Mouse (Mus musculus) cerebellum, postnatal 36 days (tissue): ENCODE measurements around the gene Ppp3cb.
"Not testable (repeated sequence)": the region's sequence is repeated elsewhere in the genome, so short reads cannot be mapped to it uniquely, and the experiment has no call there.

Source experiments
- DNase-seq, 2 experiments: peaks; one replicate each; pipeline ENCODE4 v3.0.0; 2021 to 2022; ENCODE audit warnings: mixed read lengths in 2 of 2

The Ppp3cb gene

DNA sequence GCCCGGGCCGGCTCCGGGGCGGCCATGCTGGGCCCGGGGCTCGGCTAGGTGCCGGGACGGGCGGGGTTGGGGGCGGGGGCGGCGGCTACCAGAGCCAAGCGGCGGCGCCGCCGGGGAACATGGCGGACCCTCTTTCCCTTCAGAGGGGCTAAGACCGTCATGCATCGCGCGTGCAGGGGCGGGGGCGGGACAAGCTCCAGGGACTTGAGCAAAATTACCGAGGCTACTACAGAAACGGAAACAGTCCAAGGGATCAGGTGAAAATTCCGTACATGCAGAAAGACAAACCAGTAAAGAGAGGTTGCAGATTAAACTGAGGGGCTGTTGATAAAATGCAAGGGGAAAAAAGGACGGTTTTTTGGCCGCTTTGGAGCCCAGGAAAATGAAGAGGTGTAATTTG, at the start of gene Ppp3cb:
Gene Ppp3cb (minus strand): TSS at position 159 of the 400 bp plus-strand sequence.
- DNase-seq: peak; percentile 76

GRCm38 (mm10) chr14:20595781-20596180, 49.4 kb upstream of the Ppp3cb start:
- DNase-seq: peak in 1 of 2 experiments; percentile 46

- DNase-seq: no peak
Observed at GRCm38 (mm10) chr14:20587458-20587857, 41.1 kb upstream of the Ppp3cb start.

GRCm38 (mm10) chr14:20578822-20579407, 32.5 kb upstream of the Ppp3cb start:
- DNase-seq: no peak

GRCm38 (mm10) chr14:20576179-20576578, 29.8 kb upstream of the Ppp3cb start:
- DNase-seq: peak; percentile 69 to 83

DNA sequence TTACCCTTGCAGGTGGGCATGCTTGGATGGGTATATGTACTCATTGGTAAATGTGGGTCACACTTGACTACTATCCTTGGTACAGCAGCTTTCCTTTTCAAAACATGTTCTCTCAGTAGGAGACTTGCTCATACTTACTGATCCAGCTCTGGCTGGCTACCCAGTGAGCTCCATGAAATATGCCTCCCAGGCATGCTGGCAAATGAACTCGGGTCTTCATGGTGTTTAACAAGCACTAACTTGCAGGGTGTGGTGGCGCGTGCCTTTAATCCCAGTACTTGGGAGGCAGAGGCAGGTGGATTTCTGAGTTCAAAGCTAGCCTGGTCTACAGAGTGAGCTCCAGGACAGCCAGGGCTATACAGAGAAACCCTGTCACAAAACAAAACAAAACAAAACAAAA, 26.8 kb upstream of the Ppp3cb start:
- DNase-seq: not testable (repeated sequence)

DNA sequence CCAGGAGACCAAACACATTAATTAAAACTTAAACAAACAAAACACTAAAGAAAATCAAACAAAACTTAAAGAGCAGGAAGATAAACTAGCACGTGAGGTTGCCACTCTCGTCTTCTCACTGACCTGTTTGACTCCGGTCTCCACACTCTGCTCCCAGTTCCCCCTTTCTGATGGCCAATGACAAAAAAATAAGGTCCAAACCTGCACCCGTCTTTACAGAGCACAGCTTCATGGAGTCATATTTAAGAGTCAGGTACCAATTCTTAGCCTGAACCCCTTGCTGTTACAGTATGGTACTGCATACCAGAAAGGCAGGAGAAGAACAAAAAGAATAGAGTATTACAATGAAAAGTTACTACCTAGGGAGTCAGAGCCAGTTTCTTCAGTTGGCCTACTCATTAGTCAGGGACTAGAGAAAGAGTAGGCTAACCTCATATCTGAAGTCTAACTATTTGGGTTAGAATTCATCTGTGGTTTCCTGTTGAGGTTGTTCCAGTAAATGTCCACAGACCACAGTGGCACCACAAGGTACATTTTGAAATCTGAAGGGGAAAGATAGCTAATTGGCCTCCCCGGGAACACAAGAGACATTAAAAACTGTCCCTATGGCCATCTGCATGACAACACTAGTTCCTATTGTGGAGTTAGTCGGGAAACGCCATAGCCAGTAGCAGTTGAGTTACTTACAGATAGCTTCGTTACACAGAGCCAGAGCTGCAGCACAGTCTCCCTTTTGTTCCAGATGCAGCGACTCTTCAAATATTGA, 19.1 kb upstream of the Ppp3cb start:
- no peak for DNase-seq

- no peak for DNase-seq
Observed at GRCm38 (mm10) chr14:20564692-20565091, 18.3 kb upstream of the Ppp3cb start.

GRCm38 (mm10) chr14:20561897-20562296, 15.5 kb upstream of the Ppp3cb start:
- DNase-seq: no peak

DNA sequence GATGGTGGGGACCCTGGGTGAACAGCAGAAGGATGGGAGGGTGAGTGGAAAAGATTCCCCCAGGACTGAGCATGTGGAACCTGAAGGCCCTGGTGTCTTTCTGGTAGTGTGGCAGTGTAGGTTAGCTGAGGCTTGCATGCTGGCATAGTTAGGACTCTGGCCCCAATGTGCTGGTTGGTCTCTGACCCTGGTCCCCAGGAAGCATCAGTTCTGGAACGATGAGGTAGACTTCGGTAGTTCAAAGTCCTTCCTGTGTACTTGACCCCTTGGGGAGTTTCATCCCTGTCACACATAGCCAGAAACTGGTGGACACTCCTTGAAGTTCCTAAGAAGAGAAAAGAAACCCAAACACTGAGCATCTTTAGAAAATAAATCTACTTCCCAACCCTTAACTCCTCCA, 3.8 kb upstream of the Ppp3cb start:
- DNase-seq: no peak

DNA sequence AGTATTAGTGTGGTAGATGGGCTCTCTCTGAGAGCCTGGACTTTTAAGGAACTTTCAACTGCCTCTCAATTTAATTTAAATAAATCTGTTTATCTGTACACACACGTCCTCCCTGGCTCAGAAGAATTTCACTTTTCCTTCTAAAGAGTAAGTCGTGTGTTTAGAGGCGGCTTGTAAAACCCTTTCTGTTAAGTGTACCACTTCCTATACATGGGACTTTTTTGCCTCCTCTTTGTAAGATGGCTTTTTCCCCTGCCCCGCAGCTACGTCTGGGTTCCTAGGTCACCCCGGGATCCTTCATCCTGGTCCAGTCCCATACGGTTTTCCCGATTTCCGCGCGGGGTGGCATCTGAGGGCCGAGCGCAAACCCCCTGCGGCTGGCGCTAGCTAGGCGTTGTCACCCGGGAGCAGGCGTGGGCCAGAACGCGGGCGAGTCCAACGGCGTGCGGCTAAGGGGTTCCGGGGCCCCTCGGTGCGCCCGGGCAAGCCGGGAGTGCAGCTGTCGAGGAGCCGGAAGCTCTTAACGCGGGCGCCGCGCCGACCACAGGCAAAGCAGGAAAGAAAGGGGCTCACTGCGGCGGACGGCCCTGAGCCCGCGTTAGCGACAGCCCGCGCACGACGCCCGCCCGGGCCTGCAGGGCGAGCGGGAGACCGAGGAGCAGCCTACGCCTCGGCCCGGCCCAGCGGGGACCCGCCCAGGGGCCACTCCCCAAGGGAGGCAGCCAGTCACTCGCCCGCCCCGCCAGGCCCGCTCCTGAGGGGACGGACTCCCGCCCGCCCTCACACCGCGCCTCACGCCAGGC, 643 bp downstream of the Ppp3cb start:
- DNase-seq: peak; percentile 73 to 76

GRCm38 (mm10) chr14:20544467-20545411, 1.6 kb downstream of the Ppp3cb start:
- no peak for DNase-seq

DNA sequence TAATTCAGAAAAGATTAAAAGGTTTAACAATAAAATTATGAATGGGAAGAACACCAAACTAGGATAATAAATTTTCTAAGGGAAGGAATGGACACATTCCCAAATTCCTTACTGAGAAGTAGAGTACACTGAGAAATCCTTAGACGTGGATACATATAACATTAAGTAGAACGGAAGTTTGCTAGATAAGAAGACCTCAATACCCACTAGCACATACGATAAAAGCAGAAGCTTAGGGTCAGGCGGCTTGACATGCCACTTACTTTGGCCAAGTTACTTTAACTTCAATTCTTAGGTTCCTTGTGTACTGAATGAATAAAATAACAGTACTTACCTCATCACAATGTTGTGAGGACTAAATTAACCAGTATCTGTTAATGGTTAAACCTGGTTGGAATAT, 16.7 kb downstream of the Ppp3cb start:
- no peak for DNase-seq

GRCm38 (mm10) chr14:20520179-20520578, 26.2 kb downstream of the Ppp3cb start:
- DNase-seq: no peak

DNA sequence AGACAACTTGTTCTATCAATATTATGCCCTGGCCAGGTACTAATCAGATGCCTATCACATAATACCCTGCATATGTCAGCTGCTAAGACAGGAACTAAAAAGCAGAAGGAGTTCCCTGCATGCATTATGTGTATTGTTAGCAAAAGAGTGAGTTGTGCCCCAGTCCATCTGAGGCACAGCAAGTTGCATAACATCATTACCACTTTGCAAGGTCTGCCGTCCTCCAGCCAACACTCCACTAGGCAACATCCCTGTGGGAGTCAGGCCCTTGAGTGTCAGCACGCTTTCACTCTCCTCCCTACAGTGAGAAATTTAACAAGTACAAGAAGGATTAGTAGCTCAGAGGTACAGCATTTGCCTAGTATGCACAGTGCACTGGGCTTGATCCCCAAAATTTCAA, 37.9 kb downstream of the Ppp3cb start:
- DNase-seq: no peak

DNA sequence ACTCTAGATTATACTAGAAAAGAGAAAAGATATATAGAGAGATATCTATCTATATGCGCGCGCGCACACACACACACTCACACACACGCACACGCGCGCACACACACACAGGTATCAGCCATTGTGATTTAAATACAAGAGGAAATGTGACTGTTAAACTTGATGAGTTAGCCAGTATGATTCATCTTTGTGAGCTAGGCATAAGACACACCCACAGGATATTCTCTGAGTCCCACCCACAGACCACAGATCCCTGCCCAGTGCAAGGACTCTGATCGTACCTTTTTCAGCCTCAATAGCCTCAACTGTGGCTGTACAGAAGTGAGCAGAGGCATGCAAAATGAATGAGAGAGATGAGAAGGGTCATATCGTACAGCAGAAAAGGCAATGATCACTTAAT, 43.4 kb downstream of the Ppp3cb start:
- no peak for DNase-seq

DNA sequence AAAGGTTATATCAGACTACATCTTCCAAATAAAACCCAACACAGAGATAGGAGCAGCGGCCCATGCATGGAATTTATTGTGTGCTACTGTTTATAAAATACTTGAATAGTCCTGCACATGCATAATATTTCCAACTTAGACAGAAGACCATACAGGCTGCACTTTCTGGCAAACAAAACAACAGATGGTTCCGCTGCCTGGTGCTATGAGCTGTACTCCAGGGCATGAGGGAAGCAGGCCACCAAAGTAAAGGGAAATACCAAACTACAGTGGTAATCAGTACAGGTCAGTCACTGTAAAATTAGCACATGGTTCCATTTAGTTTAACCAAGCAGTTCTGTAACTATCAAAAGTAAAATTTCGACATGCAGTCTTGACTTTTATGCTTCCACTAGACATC, 46.4 kb downstream of the Ppp3cb start:
- peak; percentile 41 to 50 for DNase-seq

- DNase-seq: no peak
Observed at GRCm38 (mm10) chr14:20496603-20497002, 49.8 kb downstream of the Ppp3cb start, which contains the start of gene Mss51. Mss51 (minus strand) TSS chr14:20496901.

- no peak for DNase-seq
Observed at GRCm38 (mm10) chr14:20486031-20486430, 60.3 kb downstream of the Ppp3cb start.

DNA sequence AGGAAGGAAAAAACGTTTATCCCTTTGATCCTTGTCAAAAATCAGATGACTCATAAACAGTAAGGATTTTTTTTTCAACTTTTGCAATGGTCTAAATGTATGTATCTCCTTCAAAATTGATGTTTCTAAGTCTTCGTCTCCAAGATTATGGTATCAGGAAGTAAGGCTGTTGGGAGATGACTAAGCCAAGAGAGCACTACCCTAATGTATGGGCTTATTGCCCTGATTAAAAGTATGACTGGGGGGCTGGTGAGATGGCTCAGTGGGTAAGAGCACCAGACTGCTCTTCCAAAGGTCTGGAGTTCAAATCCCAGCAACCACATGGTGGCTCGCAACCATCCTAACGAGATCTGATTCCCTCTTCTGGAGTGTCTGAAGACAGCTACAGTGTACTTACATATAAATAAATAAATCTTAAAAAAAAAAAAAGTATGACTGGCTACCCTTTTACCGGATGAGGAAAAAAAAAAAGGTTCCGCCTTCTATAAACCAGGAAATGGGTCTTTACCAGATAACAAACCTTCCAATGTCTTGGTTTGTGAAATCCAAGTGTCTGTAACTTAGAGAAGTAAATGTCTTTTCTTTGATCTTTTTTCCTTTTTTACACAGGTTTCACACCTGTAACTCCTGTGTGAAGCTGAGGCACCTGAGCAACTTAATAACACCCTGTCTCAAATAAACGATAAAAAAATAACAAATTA, 64.2 kb downstream of the Ppp3cb start:
- DNase-seq: no peak

- DNase-seq: no peak
Observed at GRCm38 (mm10) chr14:20481211-20481610, 65.2 kb downstream of the Ppp3cb start.

DNA sequence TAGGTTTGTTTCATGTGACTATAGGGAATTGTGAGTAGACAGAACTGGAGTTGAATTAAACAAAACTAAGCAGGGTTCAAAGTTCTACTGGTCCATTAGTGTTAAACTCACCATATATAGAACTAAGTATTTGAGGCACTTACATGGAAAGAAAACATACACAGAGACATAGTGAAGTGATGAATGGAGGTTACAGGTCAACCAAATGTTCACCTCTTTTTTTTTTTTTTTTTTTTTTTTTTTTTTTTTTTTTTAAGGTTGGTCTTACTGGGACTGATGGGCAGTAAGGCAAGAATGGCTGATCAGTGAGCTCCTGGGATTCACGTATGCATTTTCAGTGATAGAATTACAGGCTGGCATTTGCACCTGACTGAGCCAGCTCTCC, 66.2 kb downstream of the Ppp3cb start:
- no peak for DNase-seq
